Mouse (Mus musculus) right cerebral cortex, postnatal 25 days (tissue): ENCODE measurements at regions not wholly inside any gene's neighbourhood (a gene's known extent, or its start where the extent isn't known, plus 50 kb on each side); places are given as distances from the start of the nearest gene placed in this dataset.
"Not testable (repeated sequence)": the region's sequence is repeated elsewhere in the genome, so short reads cannot be mapped to it uniquely, and the experiment has no call there.

Experiments
- DNase-seq: peaks from one replicate; pipeline ENCODE4 v3.0.0; 2022

GRCm38 (mm10) chr5:101496924-101497697, 167.7 kb downstream of the Nkx6-1 start:
- no peak for DNase-seq

- DNase-seq = no peak
Observed at GRCm38 (mm10) chr5:101496161-101496560, 168.6 kb downstream of the Nkx6-1 start.

- no peak for DNase-seq
Observed at GRCm38 (mm10) chr5:101445792-101446191, 219.0 kb downstream of the Nkx6-1 start.

GRCm38 (mm10) chr5:101441782-101442181, 223.0 kb downstream of the Nkx6-1 start:
- DNase-seq = no peak

GRCm38 (mm10) chr5:101437666-101438299, 227.0 kb downstream of the Nkx6-1 start:
- no peak for DNase-seq

GRCm38 (mm10) chr5:101426067-101426771, 238.6 kb downstream of the Nkx6-1 start:
- no peak for DNase-seq

GRCm38 (mm10) chr5:101384316-101384715, 280.5 kb downstream of the Nkx6-1 start:
- no peak for DNase-seq

GRCm38 (mm10) chr5:101381361-101381760, 283.4 kb downstream of the Nkx6-1 start:
- DNase-seq = no peak

GRCm38 (mm10) chr5:101376657-101377056, 288.1 kb downstream of the Nkx6-1 start:
- DNase-seq = no peak

- DNase-seq = no peak
Observed at GRCm38 (mm10) chr5:101374129-101374528, 290.7 kb downstream of the Nkx6-1 start.

GRCm38 (mm10) chr5:101372204-101372603, 292.6 kb downstream of the Nkx6-1 start:
- DNase-seq = no peak

- DNase-seq = peak; percentile 53
Observed at GRCm38 (mm10) chr5:101365364-101365763, 299.4 kb downstream of the Nkx6-1 start.

GRCm38 (mm10) chr5:101359986-101360385, 304.8 kb downstream of the Nkx6-1 start:
- no peak for DNase-seq

- DNase-seq = no peak
Observed at GRCm38 (mm10) chr5:101345406-101345805, 319.4 kb downstream of the Nkx6-1 start.

- not testable (repeated sequence) for DNase-seq
Observed at GRCm38 (mm10) chr5:101336361-101336760, 328.4 kb downstream of the Nkx6-1 start.

- DNase-seq = no peak
Observed at GRCm38 (mm10) chr5:101331825-101332224, 333.0 kb downstream of the Nkx6-1 start.

GRCm38 (mm10) chr5:101326122-101326521, 338.7 kb downstream of the Nkx6-1 start:
- DNase-seq = no peak

GRCm38 (mm10) chr5:101323041-101323950, 341.5 kb downstream of the Nkx6-1 start:
- DNase-seq = no peak

- no peak for DNase-seq
Observed at GRCm38 (mm10) chr5:101299986-101300385, 364.8 kb downstream of the Nkx6-1 start.

- DNase-seq = no peak
Observed at GRCm38 (mm10) chr5:101298411-101298810, 366.4 kb downstream of the Nkx6-1 start.

GRCm38 (mm10) chr5:101297511-101298102, 367.2 kb downstream of the Nkx6-1 start:
- DNase-seq = no peak

- DNase-seq = peak; percentile 5
Observed at GRCm38 (mm10) chr5:101295941-101296340, 368.9 kb downstream of the Nkx6-1 start.
